Mouse (Mus musculus) retina, embryonic 14.5 days (tissue): ENCODE measurements around the gene Gm12887.

ENCODE experiments used
- DNase-seq: peaks from one replicate; pipeline ENCODE4 v3.0.0-alpha.2; 2015; ENCODE audit warnings: low spot score

Gm12887 gene

DNA sequence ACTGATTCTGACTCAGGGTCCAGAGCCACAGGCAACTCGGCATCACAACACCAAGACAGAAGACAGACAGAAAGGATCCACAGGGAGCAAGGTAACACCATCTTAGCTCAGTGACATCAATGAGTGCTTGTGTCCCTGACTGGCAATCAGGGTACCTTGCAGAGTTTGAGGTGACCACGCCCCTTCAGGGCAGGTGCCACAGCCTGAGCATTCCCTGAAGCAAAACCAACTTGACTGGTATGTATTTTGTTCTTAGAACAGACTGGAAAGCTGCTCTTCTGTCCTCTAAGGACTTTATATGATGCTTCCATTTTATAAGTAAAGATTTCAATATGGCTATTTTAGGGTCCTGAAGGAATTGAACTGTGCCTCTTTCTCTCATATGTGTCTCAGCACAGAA, at the start of gene Gm12887:
Gm12887 (minus strand) TSS at position 101 of the 400 bp plus-strand sequence.
- no peak for DNase-seq

DNA sequence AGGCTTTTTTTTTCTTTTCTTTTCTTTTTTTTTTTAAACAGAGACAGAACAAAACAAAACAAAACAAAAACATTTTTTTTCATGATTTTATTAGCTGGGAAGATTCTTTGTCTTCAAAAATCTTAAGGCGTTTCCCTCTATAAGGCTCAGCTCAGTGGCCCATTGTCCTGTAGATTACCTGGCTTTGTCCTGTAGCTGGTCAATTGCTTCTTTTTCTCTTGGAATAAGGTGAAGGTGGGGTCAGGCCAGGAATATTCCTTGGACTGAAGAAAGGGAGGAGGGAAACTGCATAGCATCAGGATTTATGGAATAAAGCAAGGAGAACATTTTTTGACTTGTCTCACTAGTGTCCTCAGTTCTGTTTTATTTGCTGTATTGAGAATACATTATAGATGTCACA, 35.1 kb upstream of the Gm12887 start:
- no peak for DNase-seq
